Mouse (Mus musculus) mouse embryonic stem cell (cell line): ENCODE measurements around the gene Adgre1.

Experiments used
- in situ Hi-C, 2 experiments: fragments of 300-500 bp; cut with MboI; formaldehyde crosslinking; loops; 1 replicate in 1 of 2; 3 replicates in 1 of 2; pipeline ENCODE4 v1.14.3; 2019 to 2020; ENCODE audit warnings: low sequenced_read_pairs in 2 of 2, low pct_unique_long_range_greater_than_20kb in 1 of 2, mixed read lengths in 1 of 2; ENCODE audit not compliant: unreplicated experiment in 1 of 2

Adgre1 gene

DNA sequence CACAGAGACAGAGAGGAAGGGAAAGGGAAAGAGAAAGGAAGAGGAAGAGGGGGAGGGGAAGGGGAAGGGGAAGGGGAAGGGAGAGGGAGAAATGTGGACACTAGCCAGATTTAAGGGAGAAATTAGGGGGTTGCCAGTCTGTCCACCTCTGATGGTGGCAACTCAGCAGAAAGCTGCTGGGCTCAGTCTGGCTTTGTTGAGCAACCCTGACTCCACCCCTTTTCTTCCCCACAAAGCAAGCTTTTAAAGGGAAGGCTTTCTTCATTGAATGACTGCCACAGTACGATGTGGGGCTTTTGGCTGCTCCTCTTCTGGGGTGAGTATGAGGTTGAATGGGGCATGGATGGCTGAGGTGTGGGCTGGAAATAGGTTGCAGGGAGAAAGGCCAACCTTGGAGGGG is at the start of gene Adgre1:
Gene Adgre1, plus strand, starts transcription at position 251 of the 400 bp plus-strand sequence.
- in situ Hi-C loops, result no loop called here

DNA sequence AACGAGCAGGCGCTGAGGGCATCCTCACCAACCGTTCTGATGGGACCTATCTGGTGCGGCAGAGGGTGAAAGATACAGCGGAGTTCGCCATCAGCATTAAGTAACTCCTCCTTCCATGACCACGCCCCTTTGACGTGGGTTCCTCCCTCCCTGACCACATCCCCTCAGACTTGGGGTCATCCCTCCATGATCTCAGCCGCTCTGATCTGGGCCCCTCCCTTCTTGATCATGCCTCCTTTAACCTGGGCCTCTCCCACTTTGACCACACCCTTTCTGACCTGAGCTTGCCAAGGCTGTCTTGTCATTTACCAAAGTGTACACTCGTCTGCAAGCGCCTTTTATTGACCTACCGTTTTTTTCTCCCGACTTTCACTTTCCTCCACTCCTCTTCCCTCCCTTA is 46.7 kb upstream of the Adgre1 start:
- in situ Hi-C loops, result no loop called here

DNA sequence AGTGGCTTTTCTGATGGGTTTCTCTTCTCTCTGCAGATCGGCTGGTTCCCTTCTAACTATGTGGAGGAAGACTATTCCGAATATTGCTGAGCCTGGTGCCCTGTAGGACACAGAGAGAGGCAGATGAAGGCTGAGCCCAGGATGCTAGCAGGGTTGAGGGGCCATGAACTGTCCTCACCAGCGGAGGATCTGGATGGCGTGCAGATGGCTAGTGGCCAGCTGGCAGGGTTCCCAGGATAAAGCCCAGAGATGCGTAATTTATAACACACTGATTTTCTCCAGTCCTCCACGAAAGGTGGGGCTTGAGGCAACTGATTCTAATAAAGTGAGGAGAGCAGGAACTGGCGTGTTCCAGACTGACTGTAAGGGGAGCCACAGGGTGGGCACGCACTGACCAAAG is 30.9 kb upstream of the Adgre1 start:
- in situ Hi-C loops, result no loop called here

DNA sequence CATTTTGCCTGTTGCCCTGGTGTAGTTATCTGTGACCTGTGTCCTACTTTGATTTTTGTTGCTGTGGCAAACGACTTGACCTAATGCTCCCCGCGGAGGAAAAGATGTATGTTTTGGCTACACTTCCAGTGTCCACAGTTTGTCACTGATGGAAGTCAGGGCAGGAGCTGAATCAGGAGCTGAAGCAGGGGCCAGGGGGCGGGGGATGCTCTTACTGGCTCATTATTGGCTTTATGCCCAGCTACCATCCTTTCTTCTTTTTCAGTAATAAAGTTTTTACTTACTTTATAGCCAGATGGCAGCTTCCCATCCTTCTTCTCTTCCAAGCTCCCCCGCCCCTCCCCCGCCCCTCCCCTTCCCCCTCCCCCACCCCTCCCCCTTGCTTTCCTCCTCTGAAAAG is 29.5 kb upstream of the Adgre1 start:
- in situ Hi-C loops, result no loop called here

DNA sequence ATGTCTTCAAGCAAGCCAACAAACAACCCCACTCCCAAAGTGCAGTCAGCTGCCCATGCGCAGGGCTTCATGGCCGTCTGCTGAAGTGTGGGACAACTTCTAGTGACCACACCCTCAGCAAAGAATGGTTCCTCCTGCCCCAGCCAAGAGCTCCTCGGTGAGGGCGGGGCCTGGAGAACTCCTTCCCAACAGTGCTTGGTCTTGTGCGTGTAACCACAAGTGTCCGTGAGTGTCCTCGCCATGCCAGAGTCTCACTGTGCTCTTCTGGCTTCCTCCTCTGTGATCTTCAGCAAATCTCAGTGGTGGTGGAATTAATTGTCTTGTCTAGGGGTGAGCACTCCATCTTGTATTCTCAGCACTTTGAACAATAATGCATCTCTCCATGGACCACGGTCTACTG is 27.5 kb upstream of the Adgre1 start:
- in situ Hi-C loops, result loop anchor here (10.0 kb wide), 2 partner anchors 116 to 236 kb away; no protein-coding TSS in a partner anchor

DNA sequence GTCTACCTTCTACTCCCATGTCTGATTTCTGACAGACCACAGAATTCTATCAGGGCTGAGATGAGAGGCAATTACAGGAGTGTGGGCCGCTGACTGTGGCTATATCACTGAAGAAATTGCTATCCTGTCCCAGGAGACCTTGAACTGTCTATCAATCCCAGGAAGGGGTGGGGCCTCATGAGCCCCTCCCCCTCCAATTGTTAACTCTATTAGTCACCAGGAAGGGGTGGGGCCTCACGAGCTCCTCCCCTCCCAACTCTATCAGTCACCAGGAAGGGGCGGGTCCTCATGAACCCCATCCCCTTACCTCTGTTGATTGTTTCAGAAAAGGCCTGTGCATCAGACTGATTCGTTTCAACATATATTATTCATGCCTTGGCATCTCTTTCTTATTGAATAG is 26.2 kb upstream of the Adgre1 start:
- in situ Hi-C loops, result loop anchor here (10.0 kb wide), 2 partner anchors 117 to 237 kb away; no protein-coding TSS in a partner anchor

DNA sequence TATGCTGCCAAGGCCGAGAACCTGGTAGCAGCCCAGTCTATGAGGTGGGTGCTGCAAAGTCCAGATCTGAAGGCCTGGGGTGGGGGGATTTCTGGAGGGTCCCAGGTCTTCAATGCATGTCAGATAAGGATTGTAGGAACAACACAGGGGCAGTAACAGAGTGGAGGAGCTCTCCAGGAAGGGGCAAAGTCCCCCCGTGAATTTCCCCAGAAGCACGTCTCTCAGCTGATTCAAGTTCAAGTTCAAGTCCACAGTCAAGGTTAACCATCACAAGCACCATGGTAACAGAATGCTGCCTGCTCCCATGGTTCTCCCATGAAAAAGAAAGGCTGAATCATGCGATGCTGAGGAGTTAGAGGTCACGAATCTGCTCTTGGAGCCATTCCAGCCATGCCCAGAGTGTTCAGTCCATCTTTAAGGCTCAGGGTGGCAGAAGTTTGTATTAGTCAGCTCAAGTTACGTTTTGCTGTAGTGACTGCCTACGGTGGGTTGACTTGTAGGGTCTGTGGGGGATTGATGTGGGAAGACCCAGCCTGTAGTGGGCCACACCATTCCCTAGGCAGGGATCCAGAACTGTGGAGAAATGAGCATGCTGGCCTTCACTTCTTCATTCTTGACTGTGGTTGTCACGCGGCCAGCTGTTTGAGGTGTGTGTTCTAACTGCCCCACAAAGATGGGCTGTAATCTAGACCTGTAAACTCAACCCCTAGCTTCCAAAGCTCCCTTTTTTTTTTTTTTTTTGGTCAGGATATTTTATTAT is 24.3 kb upstream of the Adgre1 start:
- in situ Hi-C loops, result loop anchor here (10.0 kb wide), 2 partner anchors 119 to 239 kb away; no protein-coding TSS in a partner anchor

DNA sequence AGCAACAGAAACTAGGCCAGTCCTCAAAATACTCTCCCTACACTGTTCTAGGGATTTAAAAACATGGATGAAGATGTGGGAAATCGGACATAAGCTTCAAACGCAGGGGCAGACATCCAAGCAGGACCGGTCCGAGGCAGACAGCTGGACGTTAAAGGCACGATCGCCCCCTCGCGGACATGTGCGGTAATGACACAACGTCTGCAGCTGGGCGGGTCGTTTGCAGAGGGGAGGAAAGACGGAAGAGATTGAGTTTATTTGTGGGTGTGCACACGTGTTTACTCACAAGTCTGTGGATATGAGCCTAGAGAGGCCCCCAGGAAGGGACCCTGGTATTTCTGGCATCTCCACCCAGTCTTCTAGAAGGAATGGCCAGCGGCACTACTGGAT is 23.7 kb upstream of the Adgre1 start:
- in situ Hi-C loops, result loop anchor here (5.0 to 10.0 kb wide), 3 partner anchors 117 to 240 kb away; no protein-coding TSS in a partner anchor

DNA sequence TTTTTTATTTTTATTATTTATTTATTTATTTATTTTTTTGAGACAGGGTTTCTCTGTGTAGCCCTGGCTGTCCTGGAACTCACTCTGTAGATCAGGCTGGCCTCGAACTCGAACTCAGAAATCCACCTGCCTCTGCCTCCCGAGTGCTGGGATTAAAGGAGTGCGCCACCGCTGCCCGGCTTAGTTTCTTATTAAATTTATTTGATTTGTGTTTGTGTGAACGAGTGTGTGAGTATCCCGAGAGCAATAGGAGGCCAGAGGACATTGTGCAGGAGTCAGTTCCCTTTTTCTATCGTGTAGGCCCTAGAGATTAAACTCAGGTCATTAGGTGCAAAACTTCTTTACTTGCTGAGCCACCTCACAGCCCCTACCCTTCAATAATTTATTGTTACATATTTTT is 23.3 kb upstream of the Adgre1 start:
- in situ Hi-C loops, result loop anchor here (5.0 to 10.0 kb wide), 3 partner anchors 118 to 240 kb away; no protein-coding TSS in a partner anchor

DNA sequence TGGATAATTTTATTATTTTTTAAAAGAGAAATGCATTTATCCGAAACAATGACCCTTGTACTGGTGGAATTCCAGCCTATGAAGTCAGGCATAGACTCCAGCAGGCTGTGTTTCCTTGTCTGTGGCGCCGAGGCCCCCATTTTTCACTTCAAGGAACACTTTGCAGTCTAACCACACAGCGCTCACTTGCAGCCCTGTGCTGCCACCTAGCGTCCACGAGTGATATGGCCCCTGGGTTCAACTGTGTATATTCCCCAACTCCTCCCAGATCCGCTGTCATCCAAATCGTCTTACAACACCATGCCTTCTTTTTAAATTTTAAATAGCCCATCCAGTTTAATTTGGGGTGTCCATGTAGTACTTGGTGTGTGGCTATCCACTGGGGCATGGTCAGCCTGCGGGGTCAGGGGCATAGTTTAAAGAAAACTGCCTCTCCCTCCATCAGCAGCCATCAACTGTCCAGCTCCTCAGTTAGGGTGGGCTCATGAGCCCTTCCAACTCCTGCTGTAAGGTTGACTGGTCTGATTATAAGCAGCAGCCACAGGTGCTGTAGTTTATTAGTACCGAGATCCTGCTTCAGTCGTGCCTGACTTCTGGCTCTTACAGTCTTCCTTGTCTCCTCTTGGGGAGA is 22.7 kb upstream of the Adgre1 start:
- in situ Hi-C loops, result loop anchor here (5.0 to 10.0 kb wide), 3 partner anchors 118 to 241 kb away; no protein-coding TSS in a partner anchor

DNA sequence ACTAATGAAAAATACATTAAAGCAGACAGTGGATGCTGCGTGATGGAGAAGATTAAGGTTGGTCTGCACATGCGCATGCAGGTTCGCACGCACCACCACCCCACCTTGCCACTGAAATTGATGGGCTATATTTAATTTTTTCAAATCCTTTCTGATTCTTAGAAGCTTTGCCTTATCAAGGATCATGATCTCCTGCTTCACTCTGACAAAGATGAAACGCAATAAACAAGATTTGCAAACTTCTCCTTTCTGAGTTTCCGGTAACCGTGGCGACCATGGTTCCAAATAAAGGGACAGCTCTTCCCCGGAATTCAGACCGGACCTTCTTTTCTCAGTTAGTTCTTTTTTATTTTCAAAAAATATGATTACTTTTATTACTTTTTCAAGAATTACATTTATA is 20.5 kb upstream of the Adgre1 start:
- in situ Hi-C loops, result loop anchor here (5.0 to 10.0 kb wide), 3 partner anchors 121 to 243 kb away; no protein-coding TSS in a partner anchor

DNA sequence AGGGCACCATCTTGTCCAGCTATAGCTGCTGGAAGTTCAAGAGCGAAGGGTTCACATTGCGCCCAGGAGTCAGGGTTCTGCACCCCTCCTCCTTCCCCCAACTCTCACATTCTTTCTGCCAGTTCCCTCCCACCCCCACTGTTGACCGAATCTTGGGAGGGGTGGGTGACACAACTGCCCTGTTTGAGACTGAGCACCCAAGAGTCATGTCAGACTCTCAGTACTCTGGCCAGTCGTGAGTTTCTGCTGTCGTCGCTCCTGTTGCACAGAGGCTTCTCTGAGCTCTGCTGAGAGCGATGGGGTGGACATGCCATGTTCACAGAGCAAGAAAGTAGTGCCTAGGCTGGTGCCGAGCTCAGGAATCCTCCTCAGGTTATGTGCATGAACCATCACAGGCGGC is 19.2 kb upstream of the Adgre1 start:
- in situ Hi-C loops, result loop anchor here (5.0 to 10.0 kb wide), 3 partner anchors 122 to 244 kb away; no protein-coding TSS in a partner anchor

DNA sequence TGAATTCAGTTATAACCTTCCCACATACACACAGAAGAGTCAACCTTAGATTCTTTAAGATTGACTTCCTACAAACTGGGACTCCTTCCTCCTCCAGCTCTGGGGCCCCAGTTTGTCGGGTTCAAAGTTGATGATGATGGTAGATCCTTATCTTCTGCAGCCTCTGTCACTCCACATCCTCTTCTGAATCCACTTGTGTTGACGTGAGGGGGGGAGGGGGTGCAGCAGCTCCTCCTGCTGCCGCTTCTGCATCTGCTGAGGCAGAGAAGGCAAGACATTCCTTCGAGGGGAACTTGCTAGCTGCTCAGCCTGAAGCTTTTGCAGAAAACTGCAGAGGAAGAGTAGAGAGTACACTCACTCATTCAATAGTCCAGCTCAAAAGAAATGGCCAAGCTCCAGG is 16.9 kb upstream of the Adgre1 start:
- in situ Hi-C loops, result no loop called here

DNA sequence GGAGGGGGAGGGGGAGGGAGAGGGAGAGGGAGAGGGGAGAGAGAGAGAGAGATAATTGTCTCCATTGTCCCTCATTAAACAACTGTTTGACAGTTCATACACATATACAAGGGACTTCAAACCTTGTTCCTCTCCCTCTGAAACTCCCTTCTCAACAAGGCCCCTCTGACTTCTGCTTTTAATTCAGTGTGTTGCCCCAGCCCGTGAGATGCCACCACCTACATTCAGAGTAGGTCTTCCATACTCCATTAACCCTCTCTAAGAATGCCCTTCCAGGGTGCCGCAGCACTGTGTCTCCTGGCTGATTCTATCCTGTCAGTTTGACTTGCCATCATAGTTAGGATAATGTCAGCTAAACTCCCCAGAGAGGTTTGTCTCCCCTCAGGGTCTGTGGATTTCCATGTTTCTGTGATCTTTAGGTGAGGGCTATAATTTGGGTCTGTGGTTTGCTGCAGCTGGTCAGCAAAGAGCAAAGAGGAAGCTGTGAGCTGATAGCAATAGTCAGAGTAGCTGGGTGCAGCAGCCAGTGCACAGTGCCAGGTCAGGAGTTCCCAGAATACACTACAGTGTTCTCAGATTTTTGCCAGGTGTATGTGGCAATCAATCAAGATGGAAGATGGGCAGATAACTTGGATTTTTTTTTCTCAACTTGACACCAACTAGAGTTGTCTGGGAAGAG is 14.3 kb upstream of the Adgre1 start:
- in situ Hi-C loops, result no loop called here

DNA sequence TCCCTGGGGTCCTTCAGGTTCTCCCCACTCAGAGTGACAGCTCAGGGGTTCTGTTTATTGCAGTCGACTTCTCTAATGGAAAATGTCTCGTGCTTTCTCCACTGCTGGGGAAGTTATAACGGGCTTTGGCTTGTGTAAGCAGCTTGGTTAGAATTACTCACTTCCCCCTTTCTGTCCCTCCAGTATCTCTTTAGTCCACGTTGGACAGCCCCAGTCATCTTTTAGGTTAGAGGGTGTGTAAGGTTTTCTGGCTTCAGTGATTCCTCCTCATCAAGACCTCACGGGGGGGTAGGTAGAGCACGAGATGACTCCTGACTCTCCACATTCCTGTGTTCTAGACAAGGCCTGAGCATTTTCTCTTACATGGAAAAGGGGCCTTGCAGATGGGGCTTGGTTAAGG is 11.5 kb upstream of the Adgre1 start:
- in situ Hi-C loops, result no loop called here

DNA sequence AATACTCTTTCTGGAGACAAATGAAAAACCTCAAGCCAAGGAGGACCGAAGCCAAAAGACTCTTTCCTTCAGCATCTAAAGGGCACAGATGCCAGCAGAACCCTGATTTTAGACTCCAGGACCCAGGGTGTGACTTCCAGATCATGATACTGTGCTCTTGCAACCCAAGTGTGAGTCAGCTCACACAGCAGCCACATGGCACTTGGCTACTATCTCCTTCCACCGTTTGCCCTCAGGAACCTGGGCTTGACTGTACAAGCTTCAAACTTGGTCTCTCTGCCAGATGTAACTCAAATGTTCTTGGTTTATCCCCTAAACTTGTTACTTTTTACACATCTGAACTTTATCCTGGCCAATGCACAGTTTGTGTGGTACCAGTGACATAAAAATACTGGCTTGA is 10.7 kb upstream of the Adgre1 start:
- in situ Hi-C loops, result no loop called here

DNA sequence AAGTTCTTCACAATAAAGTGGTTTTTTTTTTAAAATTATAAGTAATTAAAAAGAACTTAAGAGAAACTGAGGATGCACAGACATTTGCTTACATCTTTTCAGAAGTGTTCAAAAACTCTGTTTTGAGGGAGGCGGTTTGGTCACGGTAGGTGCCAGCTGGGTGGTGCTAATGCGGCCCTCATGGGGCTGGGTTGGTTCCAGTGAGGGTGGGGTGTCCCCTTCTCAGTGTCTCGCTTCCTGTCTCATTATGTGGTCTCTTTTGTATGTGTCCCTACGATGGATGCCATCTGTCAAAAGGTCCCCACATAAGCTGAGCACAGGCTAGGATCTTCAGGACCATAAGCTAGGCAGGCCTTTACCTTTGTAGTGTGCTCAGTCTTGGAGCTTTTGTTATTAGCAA is 9.4 kb upstream of the Adgre1 start:
- in situ Hi-C loops, result no loop called here

DNA sequence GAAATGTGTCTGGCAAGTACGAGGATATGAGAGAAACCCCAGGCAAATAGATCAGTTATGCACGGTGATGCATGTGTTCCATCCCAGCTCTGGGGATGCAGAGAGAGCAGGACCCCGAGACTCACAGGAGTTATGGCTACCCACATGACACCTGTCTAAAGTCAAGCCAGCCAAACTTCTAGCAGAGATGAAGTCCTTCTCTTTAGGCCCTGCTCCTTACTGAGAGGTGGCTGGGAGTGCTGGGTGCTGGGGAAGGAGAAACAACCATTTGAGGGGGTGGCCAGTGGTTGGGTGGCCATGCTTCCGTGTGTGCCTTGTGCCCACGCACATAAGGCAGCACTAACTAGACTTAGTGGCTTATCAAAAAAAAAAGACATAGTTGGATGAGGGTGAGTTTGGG is 8.3 kb upstream of the Adgre1 start:
- in situ Hi-C loops, result no loop called here

DNA sequence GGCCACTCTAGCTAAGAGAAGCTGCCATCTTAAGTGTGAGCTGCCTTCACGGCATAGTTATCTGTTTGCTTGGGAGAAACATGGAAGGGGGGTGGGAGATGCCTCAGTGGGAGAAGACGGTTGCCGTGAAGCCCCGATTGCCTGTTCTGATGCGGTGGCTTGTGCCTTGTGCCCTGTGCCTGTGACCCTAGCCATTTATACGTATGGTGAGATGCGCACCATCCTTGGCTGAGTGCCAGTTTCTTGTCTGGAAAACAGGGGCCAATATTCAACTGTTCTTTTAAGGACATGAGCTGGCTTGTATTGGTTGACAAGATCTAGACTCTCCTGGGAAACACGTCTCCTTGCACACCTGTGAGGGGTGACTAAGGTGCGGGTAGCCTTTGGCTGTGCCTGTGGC is 7.4 kb upstream of the Adgre1 start:
- in situ Hi-C loops, result no loop called here
